Mouse (Mus musculus): ENCODE measurements around the gene Pkd1l3. TPM values are rescaled to one million over a fixed set of nuclear protein-coding genes. Genes with fewer than 3 reads are reported as not detected.

Gene Pkd1l3
- polyA plus RNA-seq, 1 experiment from 2014 or later = 0.28 TPM

DNA sequence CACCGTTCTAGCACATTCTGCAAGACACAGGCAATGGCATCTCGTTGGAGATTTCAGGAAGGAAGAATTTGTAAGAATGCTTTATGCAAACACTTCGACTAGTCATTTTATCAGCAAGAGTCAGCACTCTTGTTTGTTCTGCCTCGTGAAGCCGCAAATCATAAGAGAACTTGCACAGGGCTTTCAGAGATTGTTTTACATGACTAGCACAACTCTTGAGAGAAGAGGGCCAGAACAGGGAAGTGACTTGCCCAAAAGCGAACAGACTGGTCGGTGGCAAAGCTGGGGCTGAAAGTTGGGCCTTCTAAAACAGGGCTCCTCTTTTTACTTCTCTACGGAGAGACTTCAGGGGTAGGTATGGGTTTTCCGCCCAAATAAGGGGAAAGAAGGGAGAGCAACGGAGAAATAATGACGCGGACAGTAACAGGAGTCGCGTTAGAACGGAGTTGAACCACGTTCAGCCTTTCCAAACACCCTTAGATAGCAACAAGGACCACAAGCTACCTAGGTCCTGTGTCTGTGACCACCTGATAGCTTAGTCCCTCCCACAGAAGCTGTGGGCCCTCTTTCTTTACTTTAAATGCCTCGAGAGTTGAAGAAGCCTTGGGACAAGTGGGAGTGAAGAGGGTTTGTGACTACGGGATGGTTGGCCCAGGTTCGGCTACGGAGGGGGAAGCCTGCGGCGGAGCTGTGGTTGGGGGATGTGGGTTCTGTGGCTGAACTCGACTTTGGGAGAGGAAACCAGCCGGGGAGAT is 90.4 kb downstream of the Pkd1l3 start:
- peak overlapping the region; percentile 69 for H3K4me2 ChIP-seq (replicated peaks; ENCODE audit: low read depth, low read length)
- no peaks in the 10 kb centered on the region for H3K9me3 ChIP-seq (ENCODE audit: control insufficient read depth, low read length)
- no peaks in the 10 kb centered on the region for H3K27me3 ChIP-seq (ENCODE audit: control insufficient read depth, insufficient read depth, low read length)
- peaks cover 16% of the 10 kb centered on the region for H3K4me1 ChIP-seq (ENCODE audit: control insufficient read depth, insufficient read depth, low read length)
- H3K36me3 ChIP-seq (ENCODE audit: control insufficient read depth, insufficient read depth, low read length) = peaks cover 21% of the 10 kb centered on the region
- peak overlapping the region; percentile 98 for H3K4me3 ChIP-seq (ENCODE audit: low read length)
- 8% methylated on average over 24 of the region's 24 CpGs for WGBS
- 0 out of 2 replicates have a peak, but pooled peaks have one; percentile 13 for ATAC-seq (ENCODE audit: low FRiP score, low TSS enrichment)
- H3K27ac ChIP-seq (ENCODE audit: low read depth, low read length) = no peak overlapping the region
- H3K9ac ChIP-seq (ENCODE audit: low read depth, low read length) = peak overlapping the region; percentile 43

DNA sequence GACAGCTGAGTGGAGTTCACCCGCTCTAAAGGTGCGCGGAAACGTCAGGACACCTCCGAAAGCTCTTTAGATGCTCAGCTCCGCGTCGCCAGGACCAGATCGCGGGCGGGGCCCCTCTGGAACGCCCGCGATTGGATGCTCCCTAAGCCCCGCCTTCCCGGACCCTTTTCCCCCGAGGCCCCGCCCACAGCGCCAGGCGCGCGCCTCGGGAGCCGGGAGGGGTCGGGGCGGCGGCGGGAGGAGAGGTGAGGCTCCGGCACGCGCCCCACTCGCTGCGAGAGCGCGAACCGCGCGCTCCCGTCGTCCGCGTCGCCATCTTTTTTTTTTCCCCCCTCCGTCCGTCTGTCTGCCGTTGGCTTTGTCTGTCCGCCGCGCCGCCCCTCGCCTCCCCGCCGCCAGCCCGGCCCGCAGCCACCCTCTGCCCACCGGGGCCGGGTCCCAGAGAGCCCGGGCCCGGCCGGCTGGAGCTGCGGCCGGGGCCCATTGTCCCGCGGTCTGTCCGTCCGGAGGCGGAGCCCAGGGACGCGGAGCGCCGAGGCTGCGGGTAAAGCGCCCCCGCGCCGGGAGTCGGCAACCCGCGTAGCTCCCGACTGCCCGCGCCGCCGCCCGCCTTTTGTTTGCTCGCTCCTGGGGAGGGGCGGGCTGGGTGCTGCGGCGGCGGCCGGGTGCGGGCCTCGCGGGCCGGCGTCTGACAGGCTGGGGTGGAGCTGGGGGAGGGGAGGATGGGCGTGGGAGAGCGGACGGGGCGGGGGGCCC is 91.2 kb downstream of the Pkd1l3 start, which contains the start of gene Zfp821:
Zfp821 (plus strand) TSS at position 227 of the 756 bp plus-strand sequence.
- peak within 1 kb of the TSS; percentile 98 for H3K4me3 ChIP-seq (ENCODE audit: low read length)
- H3K36me3 ChIP-seq (ENCODE audit: control insufficient read depth, insufficient read depth, low read length) = peaks cover 27% of the 10 kb centered on the region
- no peaks in the 10 kb centered on the region for H3K27me3 ChIP-seq (ENCODE audit: control insufficient read depth, insufficient read depth, low read length)
- H3K27ac ChIP-seq (ENCODE audit: low read depth, low read length) = peak within 1 kb of the TSS; percentile 94
- WGBS = under 1% methylated on average over 61 of the region's 100 CpGs
- ATAC-seq (ENCODE audit: low FRiP score, low TSS enrichment) = peak; percentile 90
- no peaks in the 10 kb centered on the region for H3K9me3 ChIP-seq (ENCODE audit: control insufficient read depth, low read length)
- peak within 1 kb of the TSS; percentile 69 for H3K4me2 ChIP-seq (replicated peaks; ENCODE audit: low read depth, low read length)
- H3K4me1 ChIP-seq (ENCODE audit: control insufficient read depth, insufficient read depth, low read length) = peaks cover 16% of the 10 kb centered on the region
- peak within 1 kb of the TSS; percentile 99 for H3K9ac ChIP-seq (ENCODE audit: low read depth, low read length)

DNA sequence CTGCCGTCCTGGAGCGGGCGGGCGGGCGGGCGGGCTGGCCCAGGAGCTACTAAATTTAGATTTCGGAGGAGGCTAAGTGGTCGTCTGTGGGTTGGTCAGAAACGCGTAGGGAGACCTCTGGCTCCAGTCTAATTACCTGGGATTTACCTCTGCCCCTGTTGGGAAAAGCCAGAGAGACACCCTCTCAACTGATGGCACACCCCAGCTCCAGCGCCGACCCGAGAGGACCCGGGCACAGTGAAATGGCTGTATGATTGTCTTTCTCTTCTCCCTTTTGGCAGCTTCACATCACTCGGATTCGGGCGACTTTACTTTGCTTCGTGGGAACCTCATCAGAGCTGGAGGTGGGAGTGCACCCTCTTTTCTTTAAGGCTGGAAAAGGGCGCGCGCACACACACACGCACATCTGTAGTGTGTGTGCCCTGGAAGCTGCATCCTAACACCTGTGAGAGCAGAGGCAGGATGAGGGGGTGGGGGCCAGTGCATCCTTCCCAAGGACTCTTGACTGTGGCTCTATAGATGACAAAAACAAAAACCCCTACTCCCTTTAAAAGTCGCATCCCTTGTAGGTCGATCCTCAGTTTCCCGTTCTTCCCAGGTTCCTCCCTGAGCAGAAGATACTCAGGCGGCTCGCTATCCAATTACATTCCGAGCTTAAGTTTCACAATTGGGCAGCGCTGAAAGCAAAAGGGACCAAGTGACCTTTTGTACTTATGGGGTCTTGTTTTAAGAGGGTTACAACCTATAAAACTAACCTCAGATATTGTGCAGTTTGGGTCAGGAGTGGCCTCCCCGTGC is 92.0 kb downstream of the Pkd1l3 start:
- Histone ChIP-seq H3K9ac (ENCODE audit: low read depth, low read length) (peak overlapping the region; percentile 99), H3K36me3 (ENCODE audit: control insufficient read depth, insufficient read depth, low read length) (peaks cover 35% of the 10 kb centered on the region), H3K9me3 (ENCODE audit: control insufficient read depth, low read length) (no peaks in the 10 kb centered on the region), H3K4me1 (ENCODE audit: control insufficient read depth, insufficient read depth, low read length) (peaks cover 16% of the 10 kb centered on the region), H3K27me3 (ENCODE audit: control insufficient read depth, insufficient read depth, low read length) (no peaks in the 10 kb centered on the region), H3K4me3 (ENCODE audit: low read length) (peak overlapping the region; percentile 98), H3K27ac (ENCODE audit: low read depth, low read length) (peak overlapping the region; percentile 94), H3K4me2 (replicated peaks; ENCODE audit: low read depth, low read length) (peak overlapping the region; percentile 69)
- WGBS = under 1% methylated on average over 29 of the region's 30 CpGs
- peak; percentile 18 for ATAC-seq (ENCODE audit: low FRiP score, low TSS enrichment)

DNA sequence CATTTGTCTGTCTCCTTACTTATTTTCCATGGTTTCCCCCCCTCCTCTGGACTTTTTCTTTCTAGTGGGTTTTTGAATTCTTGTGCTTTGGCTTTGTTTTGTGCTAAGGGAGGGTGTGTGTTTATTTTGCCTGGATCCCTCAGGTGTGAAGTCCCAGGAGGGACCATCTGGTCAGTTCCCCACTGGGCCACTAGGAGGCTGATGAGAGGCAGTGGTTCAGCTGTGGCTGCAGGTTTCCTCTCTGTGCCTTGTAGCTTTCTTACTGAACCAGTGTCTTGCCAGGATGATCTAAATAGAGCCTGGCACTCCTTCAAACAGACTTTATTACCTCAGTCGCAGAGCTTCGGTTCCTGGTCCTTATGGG is 92.5 kb downstream of the Pkd1l3 start:
- ATAC-seq (ENCODE audit: low FRiP score, low TSS enrichment) = peak; percentile 42; the same call in 1 of the 2 replicates
- H3K4me1 ChIP-seq (ENCODE audit: control insufficient read depth, insufficient read depth, low read length) = peaks cover 16% of the 10 kb centered on the region
- peaks cover 40% of the 10 kb centered on the region for H3K36me3 ChIP-seq (ENCODE audit: control insufficient read depth, insufficient read depth, low read length)
- H3K9ac ChIP-seq (ENCODE audit: low read depth, low read length) = peak overlapping the region; percentile 99; the same call in 1 of the 2 replicates
- H3K27me3 ChIP-seq (ENCODE audit: control insufficient read depth, insufficient read depth, low read length) = no peaks in the 10 kb centered on the region
- peak overlapping the region; percentile 98 for H3K4me3 ChIP-seq (ENCODE audit: low read length)
- WGBS = 6% methylated on average over 2 of the region's 2 CpGs
- H3K9me3 ChIP-seq (ENCODE audit: control insufficient read depth, low read length) = no peaks in the 10 kb centered on the region
- peak overlapping the region; percentile 69 for H3K4me2 ChIP-seq (replicated peaks; ENCODE audit: low read depth, low read length)
- no peak overlapping the region; the same call in 1 of the 2 replicates for H3K27ac ChIP-seq (ENCODE audit: low read depth, low read length)

DNA sequence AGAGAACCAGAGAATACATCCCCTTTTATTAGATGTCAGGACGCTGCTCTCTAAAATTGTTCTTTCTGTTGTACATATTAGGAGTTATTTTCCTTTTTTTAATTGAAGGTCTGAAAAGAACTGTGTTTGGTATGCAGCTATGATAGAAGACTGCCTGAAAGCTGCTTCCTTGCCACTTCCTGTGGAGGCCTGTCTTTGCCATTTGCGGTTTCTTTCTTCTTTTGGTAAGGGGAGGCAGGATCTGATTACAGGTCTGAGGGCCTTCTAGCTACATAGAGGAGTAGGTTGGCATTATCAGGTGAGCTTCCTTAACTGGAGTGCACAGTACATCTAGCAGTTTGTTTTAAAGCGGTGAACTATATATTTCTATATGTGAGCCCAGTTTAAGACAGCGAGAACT is 93.6 kb downstream of the Pkd1l3 start:
- no peak overlapping the region for H3K4me2 ChIP-seq (replicated peaks; ENCODE audit: low read depth, low read length)
- H3K9me3 ChIP-seq (ENCODE audit: control insufficient read depth, low read length) = no peaks in the 10 kb centered on the region
- H3K4me1 ChIP-seq (ENCODE audit: control insufficient read depth, insufficient read depth, low read length) = peaks cover 16% of the 10 kb centered on the region
- ATAC-seq (ENCODE audit: low FRiP score, low TSS enrichment) = no peak
- H3K27ac ChIP-seq (ENCODE audit: low read depth, low read length) = no peak overlapping the region
- no peaks in the 10 kb centered on the region for H3K27me3 ChIP-seq (ENCODE audit: control insufficient read depth, insufficient read depth, low read length)
- H3K9ac ChIP-seq (ENCODE audit: low read depth, low read length) = no peak overlapping the region
- H3K4me3 ChIP-seq (ENCODE audit: low read length) = no peak overlapping the region
- 94% methylated on average over 4 of the region's 4 CpGs for WGBS
- H3K36me3 ChIP-seq (ENCODE audit: control insufficient read depth, insufficient read depth, low read length) = peaks cover 51% of the 10 kb centered on the region

DNA sequence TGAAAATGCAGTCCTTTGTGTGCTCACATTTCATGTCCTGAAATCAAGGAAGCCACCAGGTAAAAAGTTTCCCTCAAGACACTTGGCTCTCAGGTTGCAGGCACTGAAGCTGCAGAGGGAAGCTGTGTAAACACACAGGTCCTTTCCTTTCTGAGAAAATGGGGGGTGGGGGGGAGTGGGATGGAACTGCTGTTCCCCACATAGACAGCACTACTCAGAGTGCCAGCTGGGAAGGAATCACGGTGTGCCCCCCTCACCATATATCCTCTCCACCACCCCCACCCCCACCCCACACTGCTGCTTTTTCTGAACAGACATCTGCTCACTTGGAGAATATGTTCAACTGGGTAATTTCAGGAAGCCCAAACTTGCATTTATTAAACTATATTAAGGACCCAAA is 98.2 kb downstream of the Pkd1l3 start:
- peaks cover 5% of the 10 kb centered on the region for H3K4me1 ChIP-seq (ENCODE audit: control insufficient read depth, insufficient read depth, low read length)
- H3K27me3 ChIP-seq (ENCODE audit: control insufficient read depth, insufficient read depth, low read length) = no peaks in the 10 kb centered on the region
- no peak overlapping the region for H3K4me2 ChIP-seq (replicated peaks; ENCODE audit: low read depth, low read length)
- H3K9ac ChIP-seq (ENCODE audit: low read depth, low read length) = no peak overlapping the region
- no peak for ATAC-seq (ENCODE audit: low FRiP score, low TSS enrichment)
- 100% methylated on average over 1 of the region's 1 CpGs for WGBS
- H3K36me3 ChIP-seq (ENCODE audit: control insufficient read depth, insufficient read depth, low read length) = peaks cover 89% of the 10 kb centered on the region
- no peak overlapping the region for H3K4me3 ChIP-seq (ENCODE audit: low read length)
- no peak overlapping the region for H3K27ac ChIP-seq (ENCODE audit: low read depth, low read length)
- H3K9me3 ChIP-seq (ENCODE audit: control insufficient read depth, low read length) = no peaks in the 10 kb centered on the region

DNA sequence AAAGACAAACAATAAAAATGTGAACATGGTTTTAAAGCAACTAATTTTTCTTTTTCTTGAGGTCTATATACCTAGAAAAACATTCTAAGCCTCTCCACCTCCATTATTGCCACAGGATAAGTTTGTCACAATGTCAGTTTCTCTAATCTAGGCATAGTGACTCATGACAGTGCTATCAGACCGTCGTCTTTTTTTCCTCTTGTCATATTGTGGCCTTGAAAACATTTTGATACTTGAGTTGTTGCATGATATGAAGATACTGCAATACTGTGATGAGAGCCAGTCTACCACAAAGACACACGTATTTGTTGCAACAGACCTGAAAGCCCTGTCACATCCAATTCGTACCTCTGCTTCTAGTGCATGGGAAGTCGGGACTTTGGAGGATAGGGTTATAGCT is 100.6 kb downstream of the Pkd1l3 start:
- H3K4me1 ChIP-seq (ENCODE audit: control insufficient read depth, insufficient read depth, low read length) = no peaks in the 10 kb centered on the region
- H3K36me3 ChIP-seq (ENCODE audit: control insufficient read depth, insufficient read depth, low read length) = peaks cover 89% of the 10 kb centered on the region
- no peak overlapping the region for H3K9ac ChIP-seq (ENCODE audit: low read depth, low read length)
- WGBS = 95% methylated on average over 5 of the region's 5 CpGs
- H3K4me3 ChIP-seq (ENCODE audit: low read length) = no peak overlapping the region
- H3K27ac ChIP-seq (ENCODE audit: low read depth, low read length) = no peak overlapping the region
- H3K4me2 ChIP-seq (replicated peaks; ENCODE audit: low read depth, low read length) = no peak overlapping the region
- no peaks in the 10 kb centered on the region for H3K9me3 ChIP-seq (ENCODE audit: control insufficient read depth, low read length)
- no peak for ATAC-seq (ENCODE audit: low FRiP score, low TSS enrichment)
- H3K27me3 ChIP-seq (ENCODE audit: control insufficient read depth, insufficient read depth, low read length) = no peaks in the 10 kb centered on the region

Measured in kidney, embryonic 14.5 days (tissue).